Mouse (Mus musculus): Measurements from ENCODE around the gene March7.
A peak's percentile ranks its signal among the peaks of the same experiment; 100 is the strongest.

The March7 gene

GRCm38 (mm10) chr2:60216547-60217153 is 7.0 kb downstream of the March7 start:
- DNase-seq = no peak

- no peak for DNase-seq
These were observed 7.9 kb downstream of the March7 start for GRCm38 (mm10) chr2:60217620-60218019.

GRCm38 (mm10) chr2:60221236-60221635 is 11.5 kb downstream of the March7 start:
- no peak for DNase-seq

- DNase-seq = no peak
These were observed 12.3 kb downstream of the March7 start for GRCm38 (mm10) chr2:60221954-60222353.

- no peak for DNase-seq
These were observed 13.8 kb downstream of the March7 start for GRCm38 (mm10) chr2:60223489-60223888.

GRCm38 (mm10) chr2:60228470-60228869 is 18.8 kb downstream of the March7 start:
- no peak for DNase-seq

- DNase-seq = no peak
These were observed 20.7 kb downstream of the March7 start for GRCm38 (mm10) chr2:60230361-60230760.

GRCm38 (mm10) chr2:60233147-60233546 is 23.5 kb downstream of the March7 start:
- no peak for DNase-seq

- no peak for DNase-seq
These were observed 24.8 kb downstream of the March7 start for GRCm38 (mm10) chr2:60234506-60234905.

GRCm38 (mm10) chr2:60252782-60253181 is 43.1 kb downstream of the March7 start:
- no peak for DNase-seq

- no peak for DNase-seq
These were observed 43.8 kb downstream of the March7 start for GRCm38 (mm10) chr2:60253506-60253905.

- DNase-seq = no peak
These were observed 47.1 kb downstream of the March7 start for GRCm38 (mm10) chr2:60256751-60257150.

GRCm38 (mm10) chr2:60259186-60259585 is 49.5 kb downstream of the March7 start:
- DNase-seq = no peak

- DNase-seq = no peak
These were observed 51.1 kb downstream of the March7 start for GRCm38 (mm10) chr2:60260621-60261350.

- no peak for DNase-seq
These were observed 57.9 kb downstream of the March7 start for GRCm38 (mm10) chr2:60267567-60267966.

- no peak for DNase-seq
These were observed 60.3 kb downstream of the March7 start for GRCm38 (mm10) chr2:60269856-60270479.

GRCm38 (mm10) chr2:60278627-60279026 is 68.9 kb downstream of the March7 start:
- no peak for DNase-seq

GRCm38 (mm10) chr2:60282625-60283024 is 72.9 kb downstream of the March7 start:
- no peak for DNase-seq

- no peak for DNase-seq
These were observed 73.6 kb downstream of the March7 start for GRCm38 (mm10) chr2:60283208-60283750.

- DNase-seq = peak; percentile 71
These were observed 74.2 kb downstream of the March7 start for GRCm38 (mm10) chr2:60283751-60284466.

GRCm38 (mm10) chr2:60284467-60284821 is 74.8 kb downstream of the March7 start, which contains the start of gene Cd302:
Gene Cd302 (minus strand): TSS chr2:60284488.
- DNase-seq = no peak

- DNase-seq = no peak
These were observed 75.5 kb downstream of the March7 start for GRCm38 (mm10) chr2:60285107-60285617.

- DNase-seq = no peak
These were observed 78.9 kb downstream of the March7 start for GRCm38 (mm10) chr2:60288606-60289005.
